Mouse (Mus musculus) bone marrow, adult 2 months (tissue): Measurements from ENCODE around the gene Mylip. TPM values are rescaled to one million over a fixed set of nuclear protein-coding genes. Genes with fewer than 3 reads are reported as not detected.

ENCODE experiments used
- H3K27ac ChIP-seq: fragments of 200-500 bp; 2 replicates; pipeline ENCODE4 v1.5.1; 2012; ENCODE audit warnings: low read depth, mild to moderate bottlenecking, control low read depth, inconsistent platforms, low read length; ENCODE audit not compliant: control insufficient read depth, poor library complexity, insufficient read depth
- H3K4me1 ChIP-seq: fragments of 200-500 bp; 2 replicates; pipeline ENCODE4 v1.6.1; 2011; ENCODE audit warnings: low read length; ENCODE audit not compliant: control insufficient read depth, insufficient read depth
- H3K4me3 ChIP-seq: fragments of 200-500 bp; replicated peaks from 2 replicates; pipeline ENCODE3; 2011; ENCODE audit warnings: mild to moderate bottlenecking, low read depth, low read length, control low read depth; ENCODE audit not compliant: control insufficient read depth
- CTCF ChIP-seq: fragments of 200-500 bp; IDR thresholded peaks from 2 replicates; pipeline ENCODE4 v1.5.1; 2011; ENCODE audit warnings: low read length, control low read depth; ENCODE audit not compliant: control insufficient read depth, insufficient read depth
- POLR2A ChIP-seq: fragments of 200-500 bp; IDR thresholded peaks from 2 replicates; pipeline ENCODE4 v1.6.1; 2011; ENCODE audit warnings: low read depth, mild to moderate bottlenecking, control low read depth, low read length, borderline replicate concordance; ENCODE audit not compliant: control insufficient read depth
- WGBS: fragments of 180-500 bp; shearing (Covaris S2); methylation state at CpG from one replicate; pipeline ENCODE4 v1.1.7; 2018; 5-methylcytosine and 5-hydroxymethylcytosine counted together
- polyA plus RNA-seq: library from polyadenylated mRNA; stranded (reverse); fragments of >200 nt; gene quantifications from 2 replicates; pipeline ENCODE4 v1.2.4, GENCODE M21; 2011; ENCODE audit warnings: low replicate concordance; ENCODE audit not compliant: missing spikeins, insufficient read depth, insufficient read length

Gene Mylip
- polyA plus RNA-seq, 1 experiment, result 19.3 TPM

GRCm38 (mm10) chr13:45429239-45429638 is 39.7 kb downstream of the Mylip start:
- no peaks in the 10 kb centered on the region; the same call in none of the 2 replicates for H3K4me1 ChIP-seq
- H3K4me3 ChIP-seq, result no peak overlapping the region
- WGBS, result 74% methylated on average over 11 of the region's 11 CpGs
- no peak for TF ChIP-seq POLR2A
- no peak overlapping the region for H3K27ac ChIP-seq

GRCm38 (mm10) chr13:45437134-45437533 is 47.6 kb downstream of the Mylip start:
- WGBS, result 81% methylated on average over 9 of the region's 9 CpGs
- TF ChIP-seq CTCF (no peak), POLR2A (no peak)
- Histone ChIP-seq H3K4me1 (no peaks in the 10 kb centered on the region; the same call in 1 of the 2 replicates), H3K4me3 (no peak overlapping the region), H3K27ac (no peak overlapping the region; the same call in 1 of the 2 replicates)

GRCm38 (mm10) chr13:45438853-45439252 is 49.3 kb downstream of the Mylip start:
- H3K4me3 ChIP-seq, result no peak overlapping the region
- 69% methylated on average over 6 of the region's 6 CpGs for WGBS
- no peak for TF ChIP-seq CTCF
- TF ChIP-seq POLR2A, result no peak
- no peak overlapping the region for H3K27ac ChIP-seq
- peaks cover 3% of the 10 kb centered on the region for H3K4me1 ChIP-seq

GRCm38 (mm10) chr13:45440226-45440625 is 50.7 kb downstream of the Mylip start:
- Histone ChIP-seq H3K4me1 (peaks cover 4% of the 10 kb centered on the region; the same call in 1 of the 2 replicates), H3K4me3 (no peak overlapping the region), H3K27ac (no peak overlapping the region)
- WGBS, result 74% methylated on average over 5 of the region's 5 CpGs
- TF ChIP-seq CTCF, result no peak

GRCm38 (mm10) chr13:45442451-45442850 is 52.9 kb downstream of the Mylip start:
- H3K4me3 ChIP-seq, result no peak overlapping the region
- peak overlapping the region; percentile 78 for H3K27ac ChIP-seq
- 2% methylated on average over 4 of the region's 4 CpGs for WGBS
- H3K4me1 ChIP-seq, result peaks cover 4% of the 10 kb centered on the region; the same call in 1 of the 2 replicates
- TF ChIP-seq POLR2A (no peak), CTCF (0 out of 2 replicates have a peak, but pooled peaks have one; percentile 7)

GRCm38 (mm10) chr13:45442918-45443535 is 53.5 kb downstream of the Mylip start:
- WGBS, result 7% methylated on average over 8 of the region's 8 CpGs
- peaks cover 7% of the 10 kb centered on the region; the same call in 1 of the 2 replicates for H3K4me1 ChIP-seq
- no peak overlapping the region for H3K4me3 ChIP-seq
- TF ChIP-seq CTCF (no peak), POLR2A (no peak)
- peak overlapping the region; percentile 86 for H3K27ac ChIP-seq

GRCm38 (mm10) chr13:45444220-45444619 is 54.7 kb downstream of the Mylip start:
- Histone ChIP-seq H3K4me1 (peaks cover 7% of the 10 kb centered on the region; the same call in 1 of the 2 replicates), H3K27ac (peak overlapping the region; percentile 3; the same call in 1 of the 2 replicates), H3K4me3 (no peak overlapping the region)
- no peak for TF ChIP-seq POLR2A
- WGBS, result 64% methylated on average over 8 of the region's 8 CpGs

GRCm38 (mm10) chr13:45444652-45445051 is 55.1 kb downstream of the Mylip start:
- H3K4me3 ChIP-seq, result no peak overlapping the region
- H3K4me1 ChIP-seq, result peaks cover 7% of the 10 kb centered on the region; the same call in 1 of the 2 replicates
- H3K27ac ChIP-seq, result 0 out of 2 replicates have a peak overlapping the region, but pooled peaks have one; percentile 3
- TF ChIP-seq CTCF (no peak), POLR2A (no peak)
- 7% methylated on average over 9 of the region's 9 CpGs for WGBS

GRCm38 (mm10) chr13:45446636-45447035 is 57.1 kb downstream of the Mylip start:
- Histone ChIP-seq H3K4me1 (peaks cover 7% of the 10 kb centered on the region; the same call in 1 of the 2 replicates), H3K27ac (no peak overlapping the region)
- WGBS, result 73% methylated on average over 1 of the region's 1 CpGs

More at GRCm38 (mm10) chr13:45446636-45447035, 57.1 kb downstream of the Mylip start:
- no peak overlapping the region for H3K4me3 ChIP-seq
- TF ChIP-seq CTCF, result no peak
- no peak for TF ChIP-seq POLR2A
